Mouse (Mus musculus) midbrain, embryonic 14.5 days (tissue): ENCODE data around the gene Rab5if. TPM values are rescaled to one million over a fixed set of nuclear protein-coding genes. Genes with fewer than 3 reads are reported as not detected.

Experiments used
- ATAC-seq: fragments of 200-750 bp; cut with Nextera tagmentation; 2 replicates; pipeline ENCODE4 v1.8.0; 2017; ENCODE audit warnings: moderate number of reproducible peaks, moderate library complexity; ENCODE audit not compliant: low FRiP score, low TSS enrichment
- DNase-seq: peaks from one replicate; pipeline ENCODE4 v3.0.0-alpha.2; 2015
- H3K27ac ChIP-seq: fragments of 300-500 bp; sonication (generic); replicated peaks from 2 replicates; pipeline ENCODE4 v1.5.1; 2014; ENCODE audit warnings: mild to moderate bottlenecking, low read depth, low read length, moderate library complexity
- H3K27me3 ChIP-seq: fragments of 300-500 bp; sonication (generic); 2 replicates; pipeline ENCODE4 v1.6.1; 2014; ENCODE audit warnings: low read length, control low read depth, mixed read lengths; ENCODE audit not compliant: control insufficient read depth, insufficient read depth
- H3K36me3 ChIP-seq: fragments of 300-500 bp; sonication (generic); 2 replicates; pipeline ENCODE4 v1.6.1; 2014; ENCODE audit warnings: low read length, control low read depth; ENCODE audit not compliant: control insufficient read depth, insufficient read depth
- H3K4me1 ChIP-seq: fragments of 300-500 bp; sonication (generic); 2 replicates; pipeline ENCODE4 v1.6.1; 2014; ENCODE audit warnings: mild to moderate bottlenecking, antibody characterized with exemption, low read length, control low read depth; ENCODE audit not compliant: control insufficient read depth, insufficient read depth
- H3K4me2 ChIP-seq: fragments of 300-500 bp; sonication (generic); 2 replicates; pipeline ENCODE4 v1.6.1; 2014; ENCODE audit warnings: mild to moderate bottlenecking, low read length, moderate library complexity
- H3K4me3 ChIP-seq: fragments of 300-500 bp; sonication (generic); replicated peaks from 2 replicates; pipeline ENCODE4 v1.5.1; 2014; ENCODE audit warnings: low read depth, low read length
- H3K9ac ChIP-seq: fragments of 300-500 bp; sonication (generic); replicated peaks from 2 replicates; pipeline ENCODE4 v1.6.1; 2014; ENCODE audit warnings: mild to moderate bottlenecking, low read length, moderate library complexity
- H3K9me3 ChIP-seq: fragments of 300-500 bp; sonication (generic); 2 replicates; pipeline ENCODE4 v1.6.1; 2016; ENCODE audit warnings: low read length, control low read depth, mixed read lengths; ENCODE audit not compliant: control insufficient read depth
- WGBS: fragments of 180-500 bp; shearing (Covaris S2); extraction: QIAGEN DNeasy Blood & Tissue Kit; methylation state at CpG from one replicate; pipeline ENCODE4 v1.1.7; 2014; 5-methylcytosine and 5-hydroxymethylcytosine counted together
- polyA plus RNA-seq: library from polyadenylated mRNA; unstranded; fragments of >200 nt; fragmentation: Nextera tagmentation; extraction: Ambion mirVana; gene quantifications from 2 replicates; pipeline ENCODE4 v1.2.1, GENCODE M21; 2014

Rab5if gene
- polyA plus RNA-seq, 1 experiment from 2014 or later = 169 TPM

- peak within 1 kb of the TSS; percentile 63 for H3K9ac ChIP-seq
- H3K27me3 ChIP-seq = peaks cover 14% of the 10 kb centered on the region; the same call in 1 of the 2 replicates
- peak; percentile 79 for ATAC-seq
- no peaks in the 10 kb centered on the region for H3K9me3 ChIP-seq
- H3K4me2 ChIP-seq = peak within 1 kb of the TSS; percentile 98
- peak; percentile 87 for DNase-seq
- H3K36me3 ChIP-seq = no peaks in the 10 kb centered on the region
- H3K4me3 ChIP-seq = peak within 1 kb of the TSS; percentile 60
- H3K4me1 ChIP-seq = peaks cover 31% of the 10 kb centered on the region
- WGBS = 1% methylated on average over 61 of the region's 61 CpGs
- H3K27ac ChIP-seq = peak within 1 kb of the TSS; percentile 78
These were observed 23.4 kb upstream of the Rab5if start, which contains the start of gene Tgif2 for GRCm38 (mm10) chr2:156839319-156840191. Tgif2 (plus strand) TSS chr2:156840007.

- ATAC-seq = peak; percentile 46
- Histone ChIP-seq H3K36me3 (no peaks in the 10 kb centered on the region), H3K27me3 (peaks cover 14% of the 10 kb centered on the region; the same call in 1 of the 2 replicates), H3K27ac (peak overlapping the region; percentile 78), H3K4me2 (peak overlapping the region; percentile 98), H3K4me1 (peaks cover 38% of the 10 kb centered on the region), H3K9me3 (no peaks in the 10 kb centered on the region), H3K9ac (peak overlapping the region; percentile 63), H3K4me3 (peak overlapping the region; percentile 60)
- peak; percentile 75 for DNase-seq
- 1% methylated on average over 72 of the region's 79 CpGs for WGBS
These were observed 22.5 kb upstream of the Rab5if start for GRCm38 (mm10) chr2:156840301-156841027.

GRCm38 (mm10) chr2:156841028-156841840 is 21.7 kb upstream of the Rab5if start:
- H3K4me1 ChIP-seq = peaks cover 41% of the 10 kb centered on the region
- DNase-seq = peak; percentile 69
- peak overlapping the region; percentile 60 for H3K4me3 ChIP-seq

GRCm38 (mm10) chr2:156841841-156842706 is 20.9 kb upstream of the Rab5if start:
- Histone ChIP-seq H3K4me1 (peaks cover 44% of the 10 kb centered on the region), H3K27me3 (peaks cover 14% of the 10 kb centered on the region; the same call in 1 of the 2 replicates), H3K4me2 (peak overlapping the region; percentile 98), H3K36me3 (no peaks in the 10 kb centered on the region; the same call in 1 of the 2 replicates), H3K4me3 (peak overlapping the region; percentile 60), H3K9me3 (no peaks in the 10 kb centered on the region), H3K27ac (peak overlapping the region; percentile 78), H3K9ac (peak overlapping the region; percentile 63)
- WGBS = 4% methylated on average over 20 of the region's 20 CpGs
- ATAC-seq (peak; percentile 9; the same call in 1 of the 2 replicates), DNase-seq (peak; percentile 67)

More at GRCm38 (mm10) chr2:156841028-156841840, 21.7 kb upstream of the Rab5if start:
- ATAC-seq = no peak; the same call in 1 of the 2 replicates
- Histone ChIP-seq H3K27ac (peak overlapping the region; percentile 78), H3K27me3 (peaks cover 14% of the 10 kb centered on the region; the same call in 1 of the 2 replicates), H3K4me2 (peak overlapping the region; percentile 98), H3K36me3 (no peaks in the 10 kb centered on the region), H3K9me3 (no peaks in the 10 kb centered on the region), H3K9ac (peak overlapping the region; percentile 63)
- under 1% methylated on average over 41 of the region's 42 CpGs for WGBS

- no peak for ATAC-seq
- Histone ChIP-seq H3K4me2 (peak overlapping the region; percentile 98), H3K36me3 (no peaks in the 10 kb centered on the region; the same call in 1 of the 2 replicates), H3K4me3 (peak overlapping the region; percentile 60), H3K27ac (0 out of 2 replicates have a peak overlapping the region, but pooled peaks have one; percentile 37), H3K9me3 (no peaks in the 10 kb centered on the region), H3K9ac (peak overlapping the region; percentile 37; the same call in 1 of the 2 replicates), H3K27me3 (peaks cover 14% of the 10 kb centered on the region; the same call in 1 of the 2 replicates), H3K4me1 (peaks cover 48% of the 10 kb centered on the region)
- 14% methylated on average over 11 of the region's 11 CpGs for WGBS
- no peak for DNase-seq
These were observed 20.2 kb upstream of the Rab5if start for GRCm38 (mm10) chr2:156842711-156843110.

- peak overlapping the region; percentile 98 for H3K4me2 ChIP-seq
- DNase-seq = no peak
- H3K36me3 ChIP-seq = no peaks in the 10 kb centered on the region; the same call in 1 of the 2 replicates
- H3K27me3 ChIP-seq = peaks cover 14% of the 10 kb centered on the region; the same call in 1 of the 2 replicates
- no peak overlapping the region for H3K27ac ChIP-seq
- H3K9ac ChIP-seq = no peak overlapping the region
- H3K4me1 ChIP-seq = peaks cover 52% of the 10 kb centered on the region
- no peak for ATAC-seq
- WGBS = 83% methylated on average over 10 of the region's 10 CpGs
- H3K4me3 ChIP-seq = no peak overlapping the region
- no peaks in the 10 kb centered on the region for H3K9me3 ChIP-seq
These were observed 19.6 kb upstream of the Rab5if start for GRCm38 (mm10) chr2:156843331-156843730.

- Histone ChIP-seq H3K27ac (no peak overlapping the region), H3K9me3 (no peaks in the 10 kb centered on the region), H3K4me3 (no peak overlapping the region), H3K4me2 (no peak overlapping the region), H3K4me1 (peaks cover 47% of the 10 kb centered on the region), H3K36me3 (peaks cover 3% of the 10 kb centered on the region; the same call in 1 of the 2 replicates), H3K27me3 (peaks cover 11% of the 10 kb centered on the region; the same call in 1 of the 2 replicates), H3K9ac (no peak overlapping the region)
- 45% methylated on average over 10 of the region's 10 CpGs for WGBS
- ATAC-seq (no peak), DNase-seq (peak; percentile 30)
These were observed 18.2 kb upstream of the Rab5if start for GRCm38 (mm10) chr2:156844715-156845114.
